Mouse (Mus musculus) naive thymus-derived CD4-positive, alpha-beta T cell, adult 5 months (primary cell): ENCODE results near the gene Zfp467. TPM values are rescaled to one million over a fixed set of nuclear protein-coding genes. Genes with fewer than 3 reads are reported as not detected.

Source experiments
- polyA plus RNA-seq: library from polyadenylated mRNA; unstranded; fragments of 100-300 nt; shearing (Covaris generic); gene quantifications from one replicate; pipeline ENCODE4 v1.2.1, GENCODE M21; 2017

Zfp467 gene
- 10.2 TPM for polyA plus RNA-seq

GRCm38 (mm10) chr6:48445181-48446101 is at the start of gene Zfp467:
Gene Zfp467 (minus strand): TSS chr6:48445825.

GRCm38 (mm10) chr6:48447929-48448328 is 2.3 kb upstream of the Zfp467 start, which contains the start of gene Sspo:
Gene Sspo (plus strand): TSS chr6:48448229.

GRCm38 (mm10) chr6:48395105-48396007 is 50.3 kb downstream of the Zfp467 start, which contains the start of gene Krba1:
Gene Krba1 (plus strand): TSS chr6:48395586.

Other genes starting within 250 kb of the Zfp467 start
- gene Krba1, start 50.2 kb downstream of the Zfp467 start, polyA plus RNA-seq, result 25.2 TPM
- not detected for gene Sspo, start 2.4 kb upstream of the Zfp467 start, polyA plus RNA-seq
- gene Atp6v0e2, start 91.8 kb upstream of the Zfp467 start, polyA plus RNA-seq, result not detected
- gene Lrrc61, start 109.0 kb upstream of the Zfp467 start, polyA plus RNA-seq, result 8.3 TPM
- not detected for gene Rarres2, start 127.0 kb upstream of the Zfp467 start, polyA plus RNA-seq
- gene Gm45021, start 143.8 kb upstream of the Zfp467 start, polyA plus RNA-seq, result not detected
- gene Repin1, start 148.1 kb upstream of the Zfp467 start, polyA plus RNA-seq, result 2.0 TPM
- not detected for gene Gm44965, start 148.1 kb upstream of the Zfp467 start, polyA plus RNA-seq
- gene Zfp775, start 156.2 kb upstream of the Zfp467 start, polyA plus RNA-seq, result 6.2 TPM
- 1.3 TPM for gene AI854703, start 180.9 kb upstream of the Zfp467 start, polyA plus RNA-seq
- 145 TPM for gene Gimap8, start 201.4 kb upstream of the Zfp467 start, polyA plus RNA-seq
- gene Gimap9, start 230.3 kb upstream of the Zfp467 start, polyA plus RNA-seq, result 408 TPM
- 1,217 TPM for gene Gimap4, start 238.7 kb upstream of the Zfp467 start, polyA plus RNA-seq